Mouse (Mus musculus): ENCODE results near the gene Rcn3. TPM values are rescaled to one million over a fixed set of nuclear protein-coding genes. Genes with fewer than 3 reads are reported as not detected.
"Not testable (repeated sequence)": the region's sequence is repeated elsewhere in the genome, so short reads cannot be mapped to it uniquely, and the experiment has no call there.

Gene Rcn3
- polyA plus RNA-seq, 1 experiment from 2014 or later: 260 TPM

DNA sequence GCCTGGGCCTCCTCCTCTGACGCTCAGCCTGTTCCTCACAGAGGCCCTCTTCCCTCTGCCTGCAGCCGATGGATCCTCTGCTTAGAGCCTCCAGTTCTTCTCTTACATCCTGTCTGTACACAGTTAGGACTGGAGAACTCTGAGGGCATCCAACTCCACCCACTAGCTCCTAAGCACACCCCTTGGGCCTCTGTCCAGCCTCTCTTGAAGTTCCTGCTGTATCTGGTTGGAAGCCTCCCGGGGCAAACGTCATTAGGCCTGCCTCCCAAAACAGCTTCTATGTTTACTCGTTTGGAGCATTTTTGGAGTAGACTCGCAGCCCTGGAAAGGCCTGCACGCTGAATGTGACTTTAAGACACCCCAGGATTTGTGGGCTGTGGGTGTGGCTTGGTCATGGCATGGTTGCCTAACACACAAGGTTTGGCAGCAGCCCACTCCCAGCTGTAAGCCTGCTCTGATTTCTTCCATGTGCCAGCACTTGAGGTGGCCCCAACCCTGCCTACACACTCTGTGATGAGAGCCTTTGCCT is 11.7 kb upstream of the Rcn3 start, which contains the start of gene Fcgrt:
TSS of gene Fcgrt (minus strand) at position 200 of the 529 bp plus-strand sequence.
- Histone ChIP-seq H3K36me3 (ENCODE audit: control insufficient read depth, insufficient read depth, low read length) (no peaks in the 10 kb centered on the region), H3K4me2 (ENCODE audit: low read depth, low read length) (peak within 1 kb of the TSS; percentile 65), H3K9me3 (ENCODE audit: control insufficient read depth, low read length) (no peaks in the 10 kb centered on the region), H3K9ac (ENCODE audit: low read depth, low read length) (peak within 1 kb of the TSS; percentile 75), H3K4me3 (ENCODE audit: low read length) (peak within 1 kb of the TSS; percentile 55), H3K27ac (ENCODE audit: low read length) (peak within 1 kb of the TSS; percentile 93), H3K4me1 (ENCODE audit: control insufficient read depth, insufficient read depth, low read length) (peaks cover 25% of the 10 kb centered on the region), H3K27me3 (replicated peaks; ENCODE audit: control insufficient read depth, insufficient read depth, low read length) (no peaks in the 10 kb centered on the region)
- WGBS: 19% methylated on average over 7 of the region's 7 CpGs
- peak; percentile 93 for ATAC-seq

DNA sequence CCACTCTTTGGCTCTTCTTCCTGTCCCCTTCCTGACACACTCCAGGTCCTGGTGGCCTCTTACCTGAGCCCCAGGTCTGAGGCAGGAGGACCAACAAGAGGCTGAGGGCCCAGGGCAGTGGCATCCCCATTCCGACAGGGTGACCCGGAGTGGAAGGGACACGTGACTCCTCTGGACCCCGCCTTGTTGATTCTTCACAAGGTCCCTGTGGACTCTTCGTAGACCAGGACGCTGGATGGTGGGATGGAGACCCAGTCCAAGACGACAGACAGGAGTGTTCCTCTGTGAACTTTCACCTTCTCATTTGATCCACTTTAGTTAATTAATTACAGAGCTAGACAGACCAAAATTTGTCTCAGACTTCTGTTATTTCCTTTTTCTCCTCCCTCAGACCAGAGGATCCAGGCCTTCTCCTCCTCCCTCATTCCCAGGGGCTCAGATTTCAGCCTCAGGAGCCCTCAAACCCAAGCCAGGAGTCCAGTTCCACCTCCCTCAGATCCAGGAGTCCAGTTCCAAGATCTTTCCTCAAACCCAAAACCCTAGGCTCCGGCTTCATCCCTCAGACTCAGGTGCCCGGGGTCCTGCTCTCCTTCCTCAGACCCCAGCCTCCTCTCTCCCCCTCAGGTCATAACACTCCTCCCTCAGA is 11.0 kb upstream of the Rcn3 start:
- no peaks in the 10 kb centered on the region for H3K9me3 ChIP-seq (ENCODE audit: control insufficient read depth, low read length)
- no peaks in the 10 kb centered on the region for H3K36me3 ChIP-seq (ENCODE audit: control insufficient read depth, insufficient read depth, low read length)
- H3K9ac ChIP-seq (ENCODE audit: low read depth, low read length): peak overlapping the region; percentile 75
- peak overlapping the region; percentile 65 for H3K4me2 ChIP-seq (ENCODE audit: low read depth, low read length)
- H3K4me1 ChIP-seq (ENCODE audit: control insufficient read depth, insufficient read depth, low read length): peaks cover 25% of the 10 kb centered on the region
- peak; percentile 33 for ATAC-seq
- peak overlapping the region; percentile 55 for H3K4me3 ChIP-seq (ENCODE audit: low read length)
- H3K27me3 ChIP-seq (replicated peaks; ENCODE audit: control insufficient read depth, insufficient read depth, low read length): no peaks in the 10 kb centered on the region
- WGBS: 35% methylated on average over 9 of the region's 9 CpGs
- H3K27ac ChIP-seq (ENCODE audit: low read length): peak overlapping the region; percentile 93

DNA sequence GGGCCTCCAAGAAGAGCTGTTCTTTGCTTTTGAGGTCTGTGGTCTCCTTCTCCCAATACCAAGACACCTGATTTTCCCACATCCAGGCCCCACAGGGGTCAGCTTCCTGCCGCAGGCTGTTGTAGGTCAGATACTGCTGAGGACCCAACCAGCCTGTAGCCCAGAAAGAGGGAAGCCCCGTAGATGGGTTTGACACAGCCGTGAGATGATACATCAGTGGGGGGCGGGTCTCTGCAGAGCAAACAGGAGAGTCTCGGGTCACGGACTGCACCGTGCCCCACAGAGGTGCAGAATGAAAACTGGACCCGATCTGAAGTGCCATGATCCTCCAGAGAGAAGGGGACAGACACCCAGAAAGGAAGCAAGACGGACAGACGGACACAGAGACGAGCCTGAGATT is 10.4 kb upstream of the Rcn3 start:
- H3K9ac ChIP-seq (ENCODE audit: low read depth, low read length): peak overlapping the region; percentile 75
- H3K9me3 ChIP-seq (ENCODE audit: control insufficient read depth, low read length): no peaks in the 10 kb centered on the region
- ATAC-seq: no peak
- 70% methylated on average over 11 of the region's 11 CpGs for WGBS
- H3K4me1 ChIP-seq (ENCODE audit: control insufficient read depth, insufficient read depth, low read length): peaks cover 25% of the 10 kb centered on the region
- H3K27ac ChIP-seq (ENCODE audit: low read length): peak overlapping the region; percentile 93; the same call in 1 of the 2 replicates
- peak overlapping the region; percentile 65 for H3K4me2 ChIP-seq (ENCODE audit: low read depth, low read length)
- H3K36me3 ChIP-seq (ENCODE audit: control insufficient read depth, insufficient read depth, low read length): no peaks in the 10 kb centered on the region
- peak overlapping the region; percentile 55 for H3K4me3 ChIP-seq (ENCODE audit: low read length)
- no peaks in the 10 kb centered on the region for H3K27me3 ChIP-seq (replicated peaks; ENCODE audit: control insufficient read depth, insufficient read depth, low read length)

GRCm38 (mm10) chr7:45100046-45100445 is 8.0 kb upstream of the Rcn3 start:
- no peak for ATAC-seq
- no peaks in the 10 kb centered on the region for H3K9me3 ChIP-seq (ENCODE audit: control insufficient read depth, low read length)
- H3K9ac ChIP-seq (ENCODE audit: low read depth, low read length): no peak overlapping the region
- H3K4me2 ChIP-seq (ENCODE audit: low read depth, low read length): no peak overlapping the region
- no peak overlapping the region for H3K4me3 ChIP-seq (ENCODE audit: low read length)
- H3K27me3 ChIP-seq (replicated peaks; ENCODE audit: control insufficient read depth, insufficient read depth, low read length): no peaks in the 10 kb centered on the region
- 0 out of 2 replicates have a peak, but pooled peaks cover 4% of the 10 kb centered on the region for H3K36me3 ChIP-seq (ENCODE audit: control insufficient read depth, insufficient read depth, low read length)
- H3K4me1 ChIP-seq (ENCODE audit: control insufficient read depth, insufficient read depth, low read length): peaks cover 25% of the 10 kb centered on the region
- WGBS: 86% methylated on average over 6 of the region's 6 CpGs
- no peak overlapping the region for H3K27ac ChIP-seq (ENCODE audit: low read length)

DNA sequence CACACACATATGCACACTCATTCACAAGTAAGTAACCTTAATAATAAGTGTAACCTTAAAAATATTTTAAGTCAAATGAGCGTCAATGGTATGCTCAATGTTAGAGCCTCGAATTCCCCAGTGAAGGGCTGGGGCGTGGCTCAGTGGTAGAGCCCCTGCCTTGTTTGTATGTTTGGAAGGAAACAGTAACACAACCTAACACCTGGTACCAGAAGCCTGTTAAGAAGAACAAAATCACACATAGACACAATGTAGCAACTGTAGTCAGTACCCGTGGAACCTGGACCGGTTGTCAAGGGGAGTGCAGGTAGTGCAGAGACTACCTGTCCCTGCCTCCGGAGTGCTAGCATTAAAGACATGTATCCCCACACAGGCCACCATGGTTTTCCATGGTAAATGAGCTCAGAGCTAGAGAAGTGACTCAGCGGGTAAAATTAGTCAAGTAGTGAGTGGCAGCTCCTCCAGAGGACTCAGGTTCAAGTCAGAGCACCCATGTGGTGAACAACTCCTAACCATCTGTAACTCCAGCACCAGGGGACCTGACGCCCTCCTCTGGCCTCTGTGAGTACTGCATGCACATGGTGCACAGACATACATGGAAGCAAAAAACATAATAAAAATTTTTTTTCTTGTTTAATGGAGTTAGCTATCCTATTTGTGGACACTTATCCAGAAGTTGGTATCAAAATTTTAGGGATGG is 6.7 kb upstream of the Rcn3 start:
- 0 out of 2 replicates have a peak, but pooled peaks cover 4% of the 10 kb centered on the region for H3K36me3 ChIP-seq (ENCODE audit: control insufficient read depth, insufficient read depth, low read length)
- no peaks in the 10 kb centered on the region for H3K27me3 ChIP-seq (replicated peaks; ENCODE audit: control insufficient read depth, insufficient read depth, low read length)
- H3K27ac ChIP-seq (ENCODE audit: low read length): no peak overlapping the region
- H3K4me1 ChIP-seq (ENCODE audit: control insufficient read depth, insufficient read depth, low read length): peaks cover 19% of the 10 kb centered on the region
- no peak for ATAC-seq
- no peak overlapping the region for H3K4me3 ChIP-seq (ENCODE audit: low read length)
- H3K4me2 ChIP-seq (ENCODE audit: low read depth, low read length): no peak overlapping the region
- WGBS: 89% methylated on average over 8 of the region's 8 CpGs
- H3K9me3 ChIP-seq (ENCODE audit: control insufficient read depth, low read length): no peaks in the 10 kb centered on the region
- no peak overlapping the region for H3K9ac ChIP-seq (ENCODE audit: low read depth, low read length)

GRCm38 (mm10) chr7:45097479-45097878 is 5.5 kb upstream of the Rcn3 start:
- Histone ChIP-seq H3K4me1 (ENCODE audit: control insufficient read depth, insufficient read depth, low read length) (peaks cover 13% of the 10 kb centered on the region), H3K27ac (ENCODE audit: low read length) (peak overlapping the region; percentile 23; the same call in 1 of the 2 replicates), H3K27me3 (replicated peaks; ENCODE audit: control insufficient read depth, insufficient read depth, low read length) (no peaks in the 10 kb centered on the region), H3K4me2 (ENCODE audit: low read depth, low read length) (no peak overlapping the region), H3K4me3 (ENCODE audit: low read length) (no peak overlapping the region), H3K9me3 (ENCODE audit: control insufficient read depth, low read length) (no peaks in the 10 kb centered on the region), H3K36me3 (ENCODE audit: control insufficient read depth, insufficient read depth, low read length) (0 out of 2 replicates have a peak, but pooled peaks cover 4% of the 10 kb centered on the region), H3K9ac (ENCODE audit: low read depth, low read length) (no peak overlapping the region)
- no peak for ATAC-seq
- 58% methylated on average over 6 of the region's 6 CpGs for WGBS

DNA sequence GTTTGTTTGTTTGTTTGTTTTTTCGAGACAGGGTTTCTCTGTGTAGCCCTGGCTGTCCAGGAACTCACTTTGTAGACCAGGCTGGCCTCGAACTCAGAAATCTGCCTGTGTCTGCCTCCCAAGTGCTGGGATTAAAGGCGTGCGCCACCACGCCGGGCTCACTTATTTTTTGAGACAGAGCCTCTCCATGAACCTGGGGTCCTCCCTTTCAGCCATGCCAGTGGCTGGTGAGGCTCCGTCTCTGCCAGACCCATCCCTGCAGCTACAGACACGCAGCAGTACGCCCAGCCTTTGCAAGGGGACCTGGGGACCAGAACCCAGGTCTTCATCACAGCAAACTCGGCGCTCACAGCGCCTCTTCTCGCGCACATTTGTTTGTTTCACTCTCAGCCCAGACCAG is 3.9 kb upstream of the Rcn3 start:
- not testable (repeated sequence) for H3K4me2 ChIP-seq (ENCODE audit: low read depth, low read length); H3K27me3 ChIP-seq (replicated peaks; ENCODE audit: control insufficient read depth, insufficient read depth, low read length); H3K27ac ChIP-seq (ENCODE audit: low read length); H3K36me3 ChIP-seq (ENCODE audit: control insufficient read depth, insufficient read depth, low read length); H3K4me3 ChIP-seq (ENCODE audit: low read length); ATAC-seq; H3K9me3 ChIP-seq (ENCODE audit: control insufficient read depth, low read length); H3K9ac ChIP-seq (ENCODE audit: low read depth, low read length)
- 95% methylated on average over 14 of the region's 14 CpGs for WGBS
- peaks cover 13% of the 10 kb centered on the region for H3K4me1 ChIP-seq (ENCODE audit: control insufficient read depth, insufficient read depth, low read length)

- Histone ChIP-seq H3K9ac (ENCODE audit: low read depth, low read length) (no peak overlapping the region), H3K27me3 (replicated peaks; ENCODE audit: control insufficient read depth, insufficient read depth, low read length) (no peaks in the 10 kb centered on the region), H3K4me2 (ENCODE audit: low read depth, low read length) (no peak overlapping the region), H3K27ac (ENCODE audit: low read length) (no peak overlapping the region), H3K36me3 (ENCODE audit: control insufficient read depth, insufficient read depth, low read length) (0 out of 2 replicates have a peak, but pooled peaks cover 4% of the 10 kb centered on the region), H3K4me3 (ENCODE audit: low read length) (no peak overlapping the region), H3K9me3 (ENCODE audit: control insufficient read depth, low read length) (no peaks in the 10 kb centered on the region), H3K4me1 (ENCODE audit: control insufficient read depth, insufficient read depth, low read length) (peaks cover 16% of the 10 kb centered on the region)
- no peak for ATAC-seq
- 81% methylated on average over 6 of the region's 6 CpGs for WGBS
These were observed 3.3 kb upstream of the Rcn3 start for GRCm38 (mm10) chr7:45095367-45095766.

DNA sequence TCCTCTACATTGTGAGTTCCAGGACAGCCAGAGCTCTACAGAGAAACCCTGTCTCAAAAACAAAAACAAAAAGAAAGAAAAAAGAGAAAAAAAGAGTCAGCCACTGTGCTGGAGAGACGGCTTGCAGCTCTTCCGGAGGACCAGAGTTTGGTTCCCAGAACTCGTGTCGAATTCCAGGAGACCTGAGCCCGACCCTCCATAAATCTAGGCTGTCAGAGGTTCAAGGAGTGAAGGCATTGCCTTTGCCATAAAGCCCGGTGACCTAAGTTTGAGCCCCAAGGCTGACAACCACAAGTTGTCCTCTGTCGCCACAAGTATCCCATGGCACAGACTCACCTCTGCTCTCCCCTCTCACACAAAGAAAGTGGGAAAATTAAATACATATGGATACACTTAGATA is 2.1 kb upstream of the Rcn3 start:
- peaks cover 18% of the 10 kb centered on the region for H3K4me1 ChIP-seq (ENCODE audit: control insufficient read depth, insufficient read depth, low read length)
- WGBS: 34% methylated on average over 7 of the region's 7 CpGs

More for the DNA sequence above, 2.1 kb upstream of the Rcn3 start:
- ATAC-seq: no peak
- Histone ChIP-seq H3K4me2 (ENCODE audit: low read depth, low read length) (no peak overlapping the region), H3K27me3 (replicated peaks; ENCODE audit: control insufficient read depth, insufficient read depth, low read length) (no peaks in the 10 kb centered on the region), H3K36me3 (ENCODE audit: control insufficient read depth, insufficient read depth, low read length) (0 out of 2 replicates have a peak, but pooled peaks cover 4% of the 10 kb centered on the region), H3K27ac (ENCODE audit: low read length) (no peak overlapping the region), H3K9me3 (ENCODE audit: control insufficient read depth, low read length) (no peaks in the 10 kb centered on the region), H3K9ac (ENCODE audit: low read depth, low read length) (no peak overlapping the region), H3K4me3 (ENCODE audit: low read length) (no peak overlapping the region)
